ENCODE assay signal across 11 mouse cellular contexts in the genomic region with DNA sequence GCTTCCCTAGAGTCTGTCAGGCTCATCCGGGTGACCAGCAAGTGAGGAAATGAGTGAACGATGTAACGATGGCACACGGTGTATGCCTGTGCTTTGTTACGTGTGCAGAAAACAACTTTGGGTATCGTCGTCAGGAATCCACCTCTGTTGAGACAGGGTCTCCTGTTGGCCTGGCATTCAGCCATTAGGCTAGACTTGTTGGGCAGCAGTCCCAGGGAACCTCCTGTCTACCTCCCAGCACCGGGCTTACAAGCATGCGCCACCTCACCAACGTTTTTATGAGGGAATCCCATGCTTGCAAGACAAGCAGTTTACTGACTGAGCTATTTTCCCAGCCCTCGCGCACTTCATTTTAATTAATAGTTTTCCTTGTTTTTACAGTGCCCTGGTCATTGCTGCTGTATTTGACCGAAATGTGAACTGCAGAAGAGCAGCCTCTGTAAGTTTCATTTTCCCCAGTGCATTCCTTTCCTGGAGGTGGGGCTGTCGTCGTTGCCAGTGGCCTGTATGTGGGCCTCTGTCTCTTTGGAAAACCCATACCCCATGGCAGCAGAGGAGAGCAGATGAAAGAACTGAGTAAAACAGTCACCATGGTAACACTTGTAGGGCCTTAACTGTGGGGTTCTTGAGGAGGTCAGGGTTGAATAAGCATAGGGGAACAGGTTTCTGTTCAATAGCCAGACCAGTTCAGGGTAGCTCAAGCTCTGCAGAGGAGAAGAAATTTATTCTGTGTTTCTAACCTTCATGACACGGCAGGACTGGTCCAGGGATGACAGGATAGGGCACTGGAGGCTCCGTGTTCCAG. TPM values are rescaled to one million over a fixed set of nuclear protein-coding genes. Genes with fewer than 3 reads are reported as not detected.
DNase-seq lines count a peak whose midpoint lies in the region; ATAC-seq and TF ChIP-seq lines count a peak whose summit lies in the region.
"Had no signal": no experiment of that assay in that cellular context is flagged by ENCODE, and none has a peak within 500 bp of the region (broad histone marks: within the 10 kb centered on the region; RNA-seq: fewer than 3 reads in every experiment).

No protein-coding gene starts in this region.

- H3K4me2 ChIP-seq in kidney, embryonic 14.5 days (replicated peaks; ENCODE audit: low read depth, low read length), result no peak overlapping the region
- no peak overlapping the region for H3K4me2 ChIP-seq in intestine, embryonic 14.5 days (ENCODE audit: low read length)
- H3K4me2 ChIP-seq in midbrain, postnatal 0 days (ENCODE audit: low read depth, low read length, poor library complexity, severe bottlenecking), result no peak overlapping the region

- DNase-seq in kidney, postnatal 25 days, result no peak
- DNase-seq in embryo, embryonic 9.5 days (ENCODE audit: extremely low spot score), result peak; percentile 19
- DNase-seq in intestine, embryonic 14.5 days (ENCODE audit: low spot score), result no peak
- peak; percentile 33 for DNase-seq in midbrain, postnatal 0 days (ENCODE audit: low spot score)
- DNase-seq in layer of hippocampus, adult 18-20 months (ENCODE audit: low spot score in 2 of 2), result no peak
- no peak for DNase-seq in cerebellum, adult 18-20 months
- DNase-seq in layer of hippocampus, postnatal 10 days (ENCODE audit: low spot score in 2 of 2), result no peak
- DNase-seq: cerebellum, postnatal 36 days; lung, postnatal 4 days had no signal

- H3K4me1 ChIP-seq in kidney, embryonic 14.5 days (ENCODE audit: control insufficient read depth, insufficient read depth, low read length), result peaks cover 27% of the 10 kb centered on the region; the same call in 1 of the 2 replicates
- peaks cover 22% of the 10 kb centered on the region for H3K4me1 ChIP-seq in intestine, embryonic 14.5 days (replicated peaks; ENCODE audit: control insufficient read depth, insufficient read depth, low read length)
- H3K4me1 ChIP-seq in midbrain, postnatal 0 days (ENCODE audit: insufficient read depth, low read length), result peaks cover 16% of the 10 kb centered on the region; the same call in 1 of the 2 replicates

- H3K27me3 ChIP-seq in kidney, embryonic 14.5 days (ENCODE audit: control insufficient read depth, insufficient read depth, low read length), result no peaks in the 10 kb centered on the region
- H3K27me3 ChIP-seq in intestine, embryonic 14.5 days (replicated peaks; ENCODE audit: control insufficient read depth, insufficient read depth, low read length), result no peaks in the 10 kb centered on the region
- no peaks in the 10 kb centered on the region for H3K27me3 ChIP-seq in midbrain, postnatal 0 days (ENCODE audit: insufficient read depth, low read length)

- no peak overlapping the region for H3K9ac ChIP-seq in kidney, embryonic 14.5 days (ENCODE audit: low read depth, low read length)
- no peak overlapping the region for H3K9ac ChIP-seq in intestine, embryonic 14.5 days (ENCODE audit: low read length)
- H3K9ac ChIP-seq in midbrain, postnatal 0 days (replicated peaks; ENCODE audit: low read length, poor library complexity, severe bottlenecking), result no peak overlapping the region

- H3K4me3 ChIP-seq in kidney, embryonic 14.5 days (ENCODE audit: low read length), result no peak overlapping the region
- H3K4me3 ChIP-seq in intestine, embryonic 14.5 days (ENCODE audit: low read depth, low read length), result no peak overlapping the region
- H3K4me3 ChIP-seq in midbrain, postnatal 0 days (ENCODE audit: low read depth, low read length), result no peak overlapping the region

- no peaks in the 10 kb centered on the region for H3K36me3 ChIP-seq in kidney, embryonic 14.5 days (ENCODE audit: control insufficient read depth, insufficient read depth, low read length)
- H3K36me3 ChIP-seq in intestine, embryonic 14.5 days (ENCODE audit: control insufficient read depth, insufficient read depth, low read length), result no peaks in the 10 kb centered on the region
- H3K36me3 ChIP-seq in midbrain, postnatal 0 days (ENCODE audit: insufficient read depth, low read length), result 0 out of 2 replicates have a peak, but pooled peaks cover 2% of the 10 kb centered on the region

- H3K27ac ChIP-seq in kidney, embryonic 14.5 days (ENCODE audit: low read depth, low read length), result peak overlapping the region; percentile 8; the same call in 1 of the 2 replicates
- peak overlapping the region; percentile 39 for H3K27ac ChIP-seq in intestine, embryonic 14.5 days (ENCODE audit: low read depth)
- H3K27ac ChIP-seq in midbrain, postnatal 0 days (ENCODE audit: low read depth, low read length), result 0 out of 2 replicates have a peak overlapping the region, but pooled peaks have one; percentile 43

- H3K9me3 ChIP-seq in kidney, embryonic 14.5 days (ENCODE audit: control insufficient read depth, low read length), result no peaks in the 10 kb centered on the region
- no peaks in the 10 kb centered on the region for H3K9me3 ChIP-seq in intestine, embryonic 14.5 days (ENCODE audit: control insufficient read depth, low read length)
- no peaks in the 10 kb centered on the region for H3K9me3 ChIP-seq in midbrain, postnatal 0 days (ENCODE audit: low read length)
- H3K9me3 ChIP-seq: G1E had no signal

- 40% methylated on average over 17 of the region's 17 CpGs for WGBS in kidney, embryonic 14.5 days
- 58% methylated on average over 17 of the region's 17 CpGs for WGBS in intestine, embryonic 14.5 days
- WGBS in midbrain, postnatal 0 days, result 49% methylated on average over 17 of the region's 17 CpGs

- ATAC-seq in kidney, embryonic 14.5 days (ENCODE audit: low FRiP score, low TSS enrichment), result peak; percentile 70
- ATAC-seq in intestine, embryonic 14.5 days (replicated peaks; ENCODE audit: low FRiP score, low TSS enrichment, low read depth), result 0 out of 2 replicates have a peak, but pooled peaks have one; percentile 32
- ATAC-seq in midbrain, postnatal 0 days (ENCODE audit: low FRiP score), result no peak

- TF ChIP-seq CTCF in midbrain, postnatal 0 days (IDR thresholded peaks at IDR 0.05), result no peak

RNA-seq across cellular contexts. Expression of gene Zfp750, which starts 30.9 kb away (rescaled TPM):
- polyA plus RNA-seq in kidney, embryonic 14.5 days (2014; fragmentation: Nextera tagmentation; extraction: Ambion mirVana), result 0.40 and 0.47 TPM in 2 replicates
- polyA plus RNA-seq in intestine, embryonic 14.5 days (2014; fragmentation: Nextera tagmentation; extraction: Ambion mirVana), result 0.19 and 0.38 TPM in 2 replicates
- total RNA-seq in midbrain, postnatal 0 days (2014; rRNA removed), result 0.33 and 0.71 TPM in 2 replicates
- 0.22 and 0.35 TPM in 2 replicates for polyA plus RNA-seq in midbrain, postnatal 0 days (2015; fragmentation: Nextera tagmentation; extraction: Ambion mirVana)
- under 1 TPM; 0.13 to 0.25 TPM for total RNA-seq in layer of hippocampus, adult 18-20 months (2021)
- total RNA-seq in layer of hippocampus, postnatal 10 days (2021), result not detected

Comparison
In these comparisons a context has a peak if more than half of its experiments do, and no peak if none do; other contexts are left out.
1. DNase-seq: peak in embryo, embryonic 9.5 days (single experiment) and midbrain, postnatal 0 days (single experiment); none in kidney, postnatal 25 days (0 of 2), intestine, embryonic 14.5 days (single experiment), layer of hippocampus, adult 18-20 months (0 of 2), cerebellum, adult 18-20 months (0 of 2) and layer of hippocampus, postnatal 10 days (0 of 2).
2. Peak in every context shown above with its lines, with median percentiles within 50 percentile points of each other: H3K27ac ChIP-seq.